Mouse (Mus musculus): ENCODE data around the gene Dcaf17. TPM values are rescaled to one million over a fixed set of nuclear protein-coding genes. Genes with fewer than 3 reads are reported as not detected.

Gene Dcaf17
- 1 to 10 TPM; 5.2 to 7.1 TPM for total RNA-seq (2021)

DNA sequence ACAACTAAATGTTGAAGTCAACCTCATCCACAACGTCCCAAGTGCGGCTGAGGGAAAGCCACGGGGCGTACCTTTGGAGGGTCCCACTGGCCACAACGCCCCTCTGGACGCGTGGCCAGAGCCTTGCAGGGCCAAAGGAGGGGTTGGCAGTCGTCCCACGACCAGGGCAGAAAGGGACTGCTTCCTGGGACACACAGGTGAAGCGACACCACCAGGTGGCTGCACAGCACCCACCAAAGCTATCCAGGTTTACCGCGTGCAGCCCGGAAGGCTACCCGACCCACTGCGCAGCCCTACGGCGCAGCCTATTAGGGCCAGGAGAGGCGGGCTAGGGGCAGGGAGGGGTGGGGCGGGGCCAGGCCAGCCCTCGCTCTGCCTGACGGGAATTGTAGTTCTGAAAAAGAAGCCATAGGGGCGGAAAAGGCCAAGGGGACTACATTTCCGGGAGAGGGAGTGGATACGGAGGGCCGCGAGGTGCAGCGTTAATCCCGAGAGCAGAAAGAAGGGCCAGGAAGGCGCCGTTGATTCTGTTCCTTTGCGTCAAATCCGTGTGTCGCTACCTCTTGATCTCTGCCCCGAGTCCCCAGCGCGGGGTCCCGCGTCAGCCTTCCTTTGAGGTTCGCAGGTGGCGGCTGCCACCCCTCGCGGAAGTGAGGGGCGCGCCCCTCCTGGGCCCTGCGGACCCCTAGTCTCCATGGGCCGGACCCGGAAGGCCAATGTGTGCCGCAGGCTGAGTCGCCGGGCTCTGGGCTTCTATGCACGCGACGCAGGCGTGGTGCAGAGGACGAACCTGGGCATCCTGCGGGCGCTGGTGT lies at the start of gene Dcaf17, which contains the start of gene Mettl8:
Dcaf17 (plus strand) TSS at position 29 of the 815 bp plus-strand sequence.
Mettl8 (minus strand) TSS at position 284 of the 815 bp plus-strand sequence.
- peak; percentile 91 for DNase-seq

DNA sequence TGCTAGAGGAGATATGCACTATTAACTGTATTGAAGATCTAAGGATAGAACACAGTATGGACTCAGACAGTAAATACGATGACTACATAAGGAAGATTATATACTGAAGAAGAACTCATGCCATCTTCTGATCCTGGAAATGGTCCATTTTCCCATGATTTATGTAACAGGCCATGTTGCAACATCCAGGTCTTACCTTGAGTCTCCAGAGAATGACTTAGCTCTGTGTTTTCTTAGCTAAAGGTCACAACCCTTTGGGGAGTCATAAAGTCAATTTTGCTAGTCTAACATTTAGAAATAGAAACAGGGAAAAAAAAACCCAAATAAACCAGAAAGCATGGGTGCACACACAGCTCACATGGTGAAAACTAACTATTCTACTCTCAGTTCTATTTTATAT lies 43.3 kb upstream of the Dcaf17 start:
- no peak for DNase-seq

DNA sequence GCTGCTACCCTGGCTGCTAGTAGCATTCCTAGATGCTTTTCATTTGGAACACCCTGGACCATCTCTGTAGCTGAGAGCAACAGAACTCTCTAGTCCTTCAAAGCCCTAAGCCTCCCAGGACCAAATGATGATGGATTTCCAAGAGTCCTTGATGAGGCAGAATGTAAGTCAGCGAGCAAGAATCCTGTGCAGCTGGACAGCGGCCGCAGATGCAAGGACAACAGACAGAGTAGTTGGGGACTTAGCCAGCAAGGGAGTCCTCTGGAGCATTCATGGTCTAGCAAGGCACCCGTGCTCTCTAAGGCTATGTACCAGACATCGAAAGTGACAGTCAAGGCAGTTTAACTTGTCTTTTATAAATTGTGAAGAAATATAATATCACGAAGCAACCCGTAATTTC lies 41.6 kb upstream of the Dcaf17 start:
- DNase-seq: no peak

DNA sequence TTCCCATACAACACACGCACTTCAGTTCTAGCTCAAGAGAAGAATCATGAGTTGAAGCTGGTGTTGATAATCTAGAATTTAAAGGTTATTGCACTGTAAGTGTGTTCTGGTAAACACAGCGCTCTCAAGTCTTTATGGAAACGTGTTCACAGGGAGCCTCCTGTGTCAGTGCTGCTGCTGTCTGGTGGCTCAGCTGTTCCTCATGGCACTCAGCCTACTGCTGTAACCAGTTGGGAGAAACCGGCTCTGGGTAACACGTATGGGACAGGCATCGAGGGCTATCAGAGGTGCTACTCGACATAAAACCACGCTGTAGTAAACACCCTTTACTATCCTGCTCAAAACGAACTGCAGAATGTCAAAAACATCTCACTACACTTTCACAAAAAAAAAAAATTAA lies 35.9 kb upstream of the Dcaf17 start:
- DNase-seq: peak; percentile 40

DNA sequence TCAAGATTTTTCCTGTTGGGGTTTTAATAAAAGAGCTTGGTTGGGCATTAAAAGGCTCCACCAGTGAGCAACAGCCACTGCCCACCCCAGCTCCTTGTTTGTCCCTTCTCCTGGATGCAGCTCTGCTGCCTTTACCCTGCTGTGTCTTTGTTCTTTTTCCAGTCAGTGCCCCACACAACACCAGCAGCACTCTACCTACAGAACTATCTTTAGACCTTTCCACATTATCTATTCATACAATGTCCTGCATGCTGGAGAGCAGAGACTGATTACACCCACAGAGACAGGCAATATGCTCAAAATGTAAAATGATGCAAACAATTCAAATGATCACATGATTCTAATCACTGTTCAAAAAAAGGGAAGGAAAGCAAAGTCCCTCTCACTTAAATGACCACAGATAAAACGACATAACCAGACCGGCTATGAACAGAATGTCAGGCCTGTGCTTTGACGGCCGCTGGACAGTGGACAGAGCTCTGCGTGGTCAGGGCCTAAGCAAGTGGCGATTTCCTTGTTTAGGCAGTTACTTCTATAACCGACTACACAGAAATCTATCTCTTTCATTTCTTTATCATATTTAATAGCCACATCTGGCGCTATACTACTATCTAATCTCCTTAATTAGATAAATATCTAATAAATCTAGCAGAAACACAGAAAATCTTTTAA lies 35.3 kb upstream of the Dcaf17 start:
- DNase-seq: no peak

DNA sequence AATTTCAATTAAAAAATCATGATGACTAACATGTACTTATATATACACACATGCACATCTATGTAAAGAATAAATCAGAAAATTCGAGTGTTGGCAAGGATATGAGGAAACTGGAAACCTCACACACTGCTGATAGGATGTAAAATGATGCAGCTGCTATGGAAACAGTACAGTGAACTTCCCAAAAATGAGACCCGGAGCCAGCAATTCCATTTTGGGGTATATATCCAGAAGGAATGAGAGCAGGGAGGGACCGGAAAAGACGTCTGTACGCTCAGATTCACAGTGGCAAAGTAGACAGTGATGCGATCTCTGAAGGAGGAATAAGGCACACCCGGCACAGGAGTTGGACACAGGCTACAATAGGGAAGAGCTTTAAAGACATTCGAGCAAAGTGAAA lies 34.5 kb upstream of the Dcaf17 start:
- DNase-seq: no peak

DNA sequence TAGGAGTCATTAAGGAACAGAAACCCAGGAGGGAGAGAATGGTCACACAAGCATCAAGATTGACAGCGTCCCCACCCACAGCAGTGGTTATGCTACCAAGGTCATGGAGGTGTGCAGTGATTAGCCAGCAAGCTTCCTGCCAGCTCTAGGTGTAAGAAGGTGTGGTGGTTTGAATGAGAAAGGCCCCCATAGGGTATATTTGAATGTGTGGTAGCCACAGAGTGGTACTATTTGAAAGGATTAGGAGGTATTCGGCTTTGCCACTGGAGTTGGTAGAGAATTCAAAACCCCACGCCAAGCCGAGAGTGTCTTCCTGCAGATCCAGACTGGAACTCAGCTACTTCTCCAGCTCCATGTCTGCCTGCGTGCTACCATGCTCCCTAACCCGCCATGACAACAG lies 32.1 kb upstream of the Dcaf17 start:
- DNase-seq: no peak

DNA sequence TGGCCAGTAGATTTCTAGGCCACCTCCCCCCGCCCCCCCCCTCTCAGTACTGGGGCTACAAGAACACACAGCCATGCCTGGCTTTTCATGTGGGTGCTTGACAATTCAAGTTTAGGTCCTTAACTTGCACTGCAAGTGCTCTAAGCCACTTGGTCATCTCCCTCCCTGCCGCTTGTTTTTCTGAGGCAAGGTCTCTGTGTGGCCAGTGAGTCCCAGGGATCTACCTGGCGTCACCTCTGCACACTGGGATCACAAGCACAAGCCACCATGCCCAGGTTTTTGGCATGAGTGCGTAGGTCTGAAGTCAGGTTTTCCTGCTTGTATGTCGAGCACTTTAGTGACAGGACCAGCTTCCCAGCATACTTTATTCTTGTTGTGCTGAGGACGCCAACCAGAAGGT lies 31.1 kb upstream of the Dcaf17 start:
- no peak for DNase-seq

DNA sequence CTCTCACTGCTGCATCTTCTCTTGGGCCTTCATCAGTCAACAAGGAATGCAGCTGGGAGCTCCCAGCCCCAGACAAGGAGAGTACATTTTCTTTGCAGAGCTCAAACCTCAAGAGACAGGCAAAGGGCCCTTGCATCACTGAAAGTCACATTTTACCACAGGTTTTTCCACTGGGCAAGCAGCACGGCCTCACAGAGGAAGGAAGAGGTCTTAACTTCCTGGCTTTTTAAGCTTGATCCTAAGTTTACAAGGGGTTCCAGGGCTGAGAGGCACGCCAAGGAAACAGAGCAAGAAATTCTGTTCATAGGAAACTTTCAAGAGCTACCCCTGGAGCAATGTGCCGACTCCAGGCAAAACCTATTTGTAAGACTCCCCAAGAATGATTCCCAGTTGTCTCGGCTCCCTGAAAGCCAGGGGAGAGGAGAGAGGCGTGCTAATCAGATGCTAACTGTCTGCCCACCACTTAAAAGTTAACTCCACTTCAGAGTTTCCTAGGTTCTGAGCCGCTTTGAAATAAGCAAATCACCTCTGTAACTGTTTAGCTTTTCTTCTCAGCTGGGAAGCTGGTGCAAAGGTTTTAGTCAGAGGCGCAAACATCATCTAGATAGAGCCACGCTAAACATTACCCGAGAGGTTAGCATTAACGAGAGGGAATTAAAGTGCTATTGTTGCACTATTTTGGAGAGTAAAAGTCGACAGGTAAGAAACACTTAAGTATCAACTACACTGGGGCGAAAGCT lies 29.4 kb upstream of the Dcaf17 start:
- DNase-seq: no peak

DNA sequence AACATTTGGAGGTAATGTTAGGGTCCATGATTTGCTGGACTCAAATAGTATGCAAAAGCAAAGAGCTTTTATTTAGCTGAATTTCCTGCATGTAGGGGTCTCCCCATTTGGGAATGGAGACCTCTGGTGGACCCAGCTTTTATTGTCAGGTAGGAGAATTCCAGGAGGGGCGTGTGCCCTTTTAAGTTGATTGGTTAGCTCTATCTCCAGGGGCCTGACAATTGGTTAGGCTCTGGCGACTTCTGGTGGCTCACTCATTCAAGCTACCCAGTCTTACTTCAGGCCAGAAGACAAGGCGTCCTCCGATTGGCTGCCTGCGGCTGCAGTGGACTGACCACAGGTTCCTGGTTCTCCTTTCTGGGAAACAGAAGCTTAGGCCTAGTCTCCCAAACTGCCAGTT lies 28.3 kb upstream of the Dcaf17 start:
- DNase-seq: peak; percentile 49

DNA sequence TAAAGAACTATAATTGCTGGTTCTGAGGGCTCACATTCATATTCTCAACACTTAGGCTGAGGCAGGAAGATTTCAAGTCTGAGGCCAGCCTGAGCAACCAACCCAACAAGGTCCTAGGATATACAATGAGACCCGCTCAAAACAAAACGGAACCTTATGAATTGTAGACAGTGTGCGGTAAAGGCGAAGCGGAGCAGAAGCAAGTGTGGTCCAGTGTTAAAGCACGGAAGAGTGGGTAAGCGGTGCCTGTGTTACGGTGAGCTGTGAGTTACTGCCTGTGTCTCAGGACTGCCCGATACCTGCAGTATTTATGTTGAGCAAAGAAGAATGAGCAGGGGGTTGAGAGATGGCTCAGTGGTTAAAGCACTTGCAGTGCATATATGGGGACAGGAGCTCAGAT lies 27.5 kb upstream of the Dcaf17 start:
- no peak for DNase-seq

DNA sequence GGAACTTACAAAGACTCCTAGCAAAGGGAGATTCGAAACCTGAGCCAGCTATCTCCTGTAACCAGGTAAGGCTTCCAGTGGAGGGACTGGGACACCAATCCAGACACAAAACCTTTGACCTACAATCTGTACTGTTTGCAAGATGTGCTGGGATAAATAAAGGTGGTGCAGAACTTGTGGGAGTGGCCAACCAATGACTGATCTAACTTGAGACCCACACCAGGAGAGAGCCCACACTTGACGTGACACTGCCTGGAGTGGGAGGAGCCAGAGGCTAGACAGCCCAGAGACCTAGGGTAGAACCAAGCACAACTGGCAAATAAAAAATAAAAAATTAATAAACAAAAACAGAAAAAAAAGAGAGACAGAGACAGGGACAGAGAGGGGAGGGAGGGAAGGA lies 24.5 kb upstream of the Dcaf17 start:
- no peak for DNase-seq

DNA sequence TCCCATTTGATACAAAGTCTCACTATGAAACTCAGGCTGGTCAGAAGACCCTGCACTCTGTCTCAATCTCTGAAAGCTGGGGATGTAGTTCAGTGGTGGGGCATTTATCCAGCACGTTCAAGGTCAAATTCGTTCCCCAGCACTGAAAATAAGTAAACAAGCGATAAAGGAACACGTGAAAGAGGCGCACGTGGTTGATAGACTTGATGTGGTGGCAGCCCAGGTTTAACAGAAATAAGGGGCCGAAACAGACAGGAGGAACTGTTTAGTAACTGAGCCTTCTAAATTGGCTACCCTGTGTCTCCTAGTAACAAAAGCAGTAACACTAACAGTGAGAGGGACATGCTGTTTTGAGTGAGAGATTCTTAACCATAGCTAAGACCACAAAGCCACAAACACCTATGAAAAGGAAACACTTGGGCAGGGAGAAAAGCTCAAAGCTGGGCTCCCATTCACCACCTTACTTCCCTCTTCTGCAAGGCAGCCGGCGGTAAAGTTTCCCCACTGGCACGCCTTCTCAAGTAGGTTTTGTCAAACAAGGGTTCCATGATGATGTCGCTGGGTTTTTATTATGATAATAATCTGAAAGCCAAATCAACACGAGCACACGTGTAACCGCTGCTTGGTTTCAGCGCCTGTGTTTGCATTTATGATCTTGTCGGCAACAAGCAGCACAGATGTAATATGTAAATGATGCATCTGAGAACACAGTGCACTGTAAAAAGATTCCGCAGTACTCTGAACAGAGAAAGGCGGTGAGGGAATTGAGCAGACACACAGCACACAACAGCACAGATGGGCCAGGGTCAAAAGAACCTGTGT lies 22.9 kb upstream of the Dcaf17 start:
- DNase-seq: no peak

DNA sequence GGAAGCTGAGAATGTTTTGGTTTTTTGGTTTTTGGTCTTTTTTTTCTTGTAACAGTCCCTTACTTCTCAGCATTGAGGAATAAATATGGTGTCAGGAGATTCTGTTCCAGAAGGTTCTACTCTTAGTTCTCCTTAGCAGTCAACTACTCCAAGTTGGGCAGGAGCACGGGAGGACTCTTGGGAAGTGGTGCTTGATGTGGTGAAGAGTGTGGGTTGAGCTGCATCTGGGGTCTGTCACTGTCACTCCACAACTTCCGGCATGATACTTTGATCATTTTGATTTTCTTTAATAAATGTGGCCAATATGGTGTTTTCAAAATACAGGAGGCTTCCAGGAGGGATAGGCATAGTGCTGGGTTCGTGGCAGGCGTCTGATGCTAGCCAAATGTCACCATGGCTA lies 22.1 kb upstream of the Dcaf17 start:
- DNase-seq: no peak

DNA sequence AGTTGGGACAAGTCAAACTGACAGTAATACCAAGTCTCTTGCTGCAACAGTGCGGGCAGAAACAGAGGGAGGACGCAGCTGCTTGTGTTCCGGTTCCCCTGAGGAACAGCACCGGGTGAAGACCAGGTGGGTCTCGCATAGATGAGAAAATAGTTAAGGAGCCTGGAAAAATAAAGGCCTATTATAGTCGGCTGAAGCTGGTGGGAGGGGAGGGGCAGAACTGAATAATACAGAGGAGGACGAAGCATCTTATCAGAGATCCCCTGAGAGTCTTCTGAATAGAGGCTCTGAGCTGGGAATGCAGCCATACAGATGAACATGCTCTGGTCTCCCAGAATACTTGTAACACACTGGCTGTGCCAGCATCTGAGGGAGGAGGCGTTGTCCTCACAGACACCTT lies 21.1 kb upstream of the Dcaf17 start:
- DNase-seq: peak; percentile 47

DNA sequence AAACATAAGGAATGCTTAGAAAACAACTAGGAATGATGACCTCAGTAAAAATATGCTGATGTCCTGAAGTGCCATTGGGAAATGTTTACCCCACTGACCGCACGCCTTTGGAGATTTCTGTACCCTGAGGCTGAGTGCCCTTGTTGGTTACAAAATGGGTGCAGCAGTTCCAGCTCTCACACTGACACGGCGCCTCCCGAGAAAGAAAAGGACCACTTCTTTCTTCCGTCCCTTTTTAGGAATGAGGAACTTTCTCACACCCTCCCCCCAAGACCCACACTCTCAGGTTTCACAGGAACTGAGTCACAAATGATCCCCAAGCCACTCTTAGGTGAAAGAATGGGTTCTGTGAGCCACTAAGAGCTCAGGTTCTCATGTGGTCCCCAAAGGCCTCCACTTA lies 17.7 kb upstream of the Dcaf17 start:
- DNase-seq: no peak

DNA sequence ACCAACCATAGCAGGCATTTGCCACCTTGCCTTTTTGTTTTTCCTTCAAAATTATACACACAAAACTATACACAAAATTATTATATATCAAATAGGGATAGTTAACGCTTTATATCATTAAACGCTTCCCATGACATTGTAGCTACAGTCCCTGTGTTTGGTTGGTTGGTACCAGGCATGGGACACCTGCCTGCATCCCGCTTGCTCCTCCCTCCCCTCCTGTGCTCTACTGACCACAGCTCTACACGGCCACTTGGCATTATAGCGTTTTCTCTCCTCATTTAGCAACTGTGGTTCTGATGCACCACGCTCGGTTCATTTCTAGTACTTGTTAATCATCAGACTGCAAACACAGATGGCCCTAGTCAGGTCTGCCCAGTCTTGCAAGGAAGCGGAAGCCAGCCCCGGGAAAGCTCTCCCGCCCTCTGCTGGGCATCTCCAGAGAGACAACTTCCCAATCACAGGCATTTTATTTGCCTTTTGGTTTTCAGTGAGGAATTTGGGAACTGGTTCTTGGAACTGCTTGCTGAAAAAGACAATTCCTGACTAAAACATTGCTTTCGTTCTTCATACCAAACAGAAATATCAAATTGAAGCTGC lies 15.5 kb upstream of the Dcaf17 start:
- peak; percentile 90 for DNase-seq

DNA sequence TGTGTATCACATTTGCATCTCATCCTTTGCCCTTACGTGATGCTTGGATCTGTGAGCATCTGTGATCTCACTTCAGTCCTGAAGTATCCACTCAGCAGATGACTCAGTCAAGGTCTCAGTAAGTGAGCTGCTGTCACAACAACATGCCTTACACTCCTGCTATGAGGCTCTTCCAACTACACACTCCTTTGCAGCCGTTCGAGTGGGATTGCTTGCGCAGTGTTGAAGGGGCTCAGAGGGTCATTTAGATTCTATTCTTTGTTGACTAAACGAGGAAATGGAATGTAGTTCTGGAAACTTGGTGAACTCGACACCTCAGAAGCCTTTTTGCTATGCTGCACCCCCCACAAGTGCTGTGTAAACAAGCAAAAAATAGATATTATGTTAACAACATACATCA lies 9.0 kb upstream of the Dcaf17 start:
- DNase-seq: no peak

DNA sequence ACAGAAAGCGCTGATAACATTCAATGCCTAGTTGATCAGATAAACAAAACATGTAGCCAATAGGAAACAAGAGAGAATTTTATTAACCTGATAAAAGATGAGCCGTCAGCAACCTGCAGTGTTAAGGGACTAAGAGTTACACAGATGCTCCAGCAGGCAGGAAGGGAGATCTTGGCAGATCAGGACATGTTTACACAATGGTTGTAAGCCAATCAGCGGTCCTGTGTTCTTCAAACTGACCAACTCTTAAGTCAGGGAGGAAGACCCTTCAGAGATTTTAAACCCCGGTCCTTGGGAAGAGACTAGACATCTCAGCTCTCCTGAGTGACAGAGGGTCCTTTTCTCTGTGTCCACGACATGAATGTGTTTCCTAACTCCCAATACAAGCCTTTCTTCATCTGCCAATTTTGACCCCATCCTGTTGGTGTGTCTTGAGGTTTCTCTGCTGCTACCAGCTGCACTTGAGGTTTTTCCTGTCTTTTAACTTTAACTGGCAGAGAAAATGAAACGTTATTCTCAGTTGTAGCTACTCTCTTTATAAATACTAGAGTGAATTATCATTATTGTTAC lies 8.3 kb upstream of the Dcaf17 start:
- DNase-seq: no peak

DNA sequence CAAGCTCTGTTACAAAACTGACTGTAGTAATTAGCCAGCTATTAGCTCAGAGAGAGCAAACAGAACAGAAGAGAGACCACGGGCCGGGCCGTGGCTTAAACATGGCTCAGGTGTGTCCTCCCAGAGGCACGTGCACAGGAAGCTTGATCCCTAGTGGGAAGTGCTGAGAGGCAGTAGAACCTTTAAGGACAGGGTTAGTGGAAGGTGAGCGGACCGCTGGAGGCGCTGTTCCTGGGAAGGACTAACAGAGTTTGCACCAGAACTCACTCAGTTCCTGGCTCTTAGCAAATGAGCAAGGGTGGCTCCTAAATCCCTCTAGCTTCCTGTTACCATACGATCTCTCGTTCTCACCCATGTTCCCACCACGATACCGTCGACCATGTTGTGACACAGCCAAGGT lies 6.2 kb upstream of the Dcaf17 start:
- DNase-seq: no peak

DNA sequence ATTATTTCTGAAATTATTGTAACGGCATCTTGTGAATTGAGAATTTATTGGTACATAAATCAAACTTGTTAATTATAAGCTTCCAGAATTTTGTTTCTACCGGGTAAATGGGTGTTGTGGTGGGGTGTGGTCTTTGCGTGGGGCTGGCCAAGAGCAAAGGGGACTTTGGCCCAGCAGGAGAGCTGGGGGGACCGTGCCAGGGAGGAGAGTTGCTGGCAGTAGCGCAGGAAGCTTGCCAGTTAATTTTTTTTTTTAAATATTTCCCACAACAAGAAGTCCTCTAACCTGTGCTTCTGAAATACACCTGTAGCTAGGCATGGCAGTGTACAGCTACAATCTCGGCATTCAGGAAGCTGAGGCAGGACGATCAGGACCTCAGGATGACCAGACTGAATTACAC lies 4.6 kb upstream of the Dcaf17 start:
- DNase-seq: no peak

DNA sequence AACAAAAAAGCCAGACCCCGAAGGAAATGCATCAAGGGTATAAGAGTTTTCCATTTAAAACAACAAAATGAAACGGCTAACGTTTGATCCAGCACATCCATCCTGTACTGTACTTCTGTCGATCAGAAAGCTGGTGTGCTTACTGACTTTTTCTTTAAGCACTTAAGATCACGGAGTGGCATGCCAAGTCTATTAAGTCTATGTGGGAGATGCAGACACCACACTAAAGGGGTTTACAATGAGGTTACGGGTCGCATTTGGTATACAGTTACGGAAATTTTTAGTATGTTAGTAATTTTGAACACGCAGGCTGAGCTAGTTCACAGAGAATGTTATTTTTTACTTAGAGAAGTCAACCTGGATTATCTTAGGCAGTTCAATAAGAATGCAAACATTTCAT lies 412 bp upstream of the Dcaf17 start:
- no peak for DNase-seq

Data from heart, postnatal 4 days (tissue).